Mouse (Mus musculus) spleen, postnatal 10 days (tissue): ENCODE measurements around the gene Gmeb2.

Source experiments
- DNase-seq, 2 experiments: peaks; one replicate each; pipeline ENCODE4 v3.0.0; 2021 to 2022; ENCODE audit warnings: low spot score in 2 of 2

The Gmeb2 gene

DNA sequence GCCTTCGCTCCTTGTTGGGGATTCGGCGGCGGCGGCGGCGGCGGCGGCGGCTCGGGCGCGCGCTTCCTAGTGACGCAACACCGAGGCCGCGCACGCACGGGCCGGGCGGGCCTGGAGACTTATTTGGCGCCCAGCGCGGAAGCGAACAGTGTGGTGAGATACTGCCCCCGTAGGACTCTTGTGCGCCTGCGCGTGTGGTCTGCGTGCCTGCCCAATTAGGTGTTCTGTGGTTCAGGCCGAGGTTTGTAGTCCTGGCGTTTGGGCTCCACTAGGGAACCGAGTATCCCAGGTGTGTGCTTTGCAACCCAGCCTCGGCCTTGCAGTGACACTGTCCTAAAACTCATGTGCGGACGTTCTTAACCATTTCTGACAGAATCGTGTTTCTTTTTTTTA lies at the start of gene Gmeb2:
TSS of gene Gmeb2 (minus strand) at position 78 of the 393 bp plus-strand sequence.
- peak; percentile 84 to 95 for DNase-seq

DNA sequence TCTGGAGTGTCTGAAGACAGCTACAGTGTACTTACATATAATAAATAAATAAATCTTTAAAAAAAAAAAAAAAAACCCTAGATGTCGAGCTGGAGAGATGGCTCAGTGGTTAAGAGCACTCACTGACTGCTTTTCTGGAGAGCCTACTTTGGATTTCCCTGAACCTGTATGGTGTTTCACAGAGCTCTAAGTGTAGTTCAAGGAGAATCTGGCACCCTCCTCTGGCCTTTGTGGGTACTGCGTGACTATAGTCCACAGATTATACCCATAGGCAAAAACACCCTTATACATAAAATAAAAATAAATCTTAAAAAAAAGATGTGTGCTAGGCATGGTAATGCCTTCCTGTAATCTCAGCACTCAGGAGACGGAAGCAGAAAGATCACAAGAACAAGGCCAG lies 46.2 kb upstream of the Gmeb2 start:
- peak; percentile 62 to 82 for DNase-seq

DNA sequence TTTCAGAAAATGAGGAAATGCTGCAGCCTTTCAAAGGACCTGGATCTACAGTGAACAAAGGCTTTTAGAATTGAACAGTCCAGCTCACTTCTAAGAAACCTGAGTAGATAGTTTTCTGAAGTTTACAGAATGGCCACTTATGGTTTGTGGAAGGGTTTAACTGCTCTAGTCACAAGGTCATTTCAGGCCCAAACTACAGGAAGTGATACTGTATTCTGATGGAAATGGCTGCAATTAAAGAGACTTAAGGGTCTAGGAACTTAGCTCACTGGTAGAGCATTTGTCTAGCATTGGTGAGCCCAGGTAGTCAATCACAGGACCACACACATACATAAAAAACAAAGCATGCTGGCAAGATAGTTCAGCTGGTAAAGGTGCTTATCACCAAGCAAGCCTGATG lies 44.7 kb upstream of the Gmeb2 start:
- DNase-seq = no peak

DNA sequence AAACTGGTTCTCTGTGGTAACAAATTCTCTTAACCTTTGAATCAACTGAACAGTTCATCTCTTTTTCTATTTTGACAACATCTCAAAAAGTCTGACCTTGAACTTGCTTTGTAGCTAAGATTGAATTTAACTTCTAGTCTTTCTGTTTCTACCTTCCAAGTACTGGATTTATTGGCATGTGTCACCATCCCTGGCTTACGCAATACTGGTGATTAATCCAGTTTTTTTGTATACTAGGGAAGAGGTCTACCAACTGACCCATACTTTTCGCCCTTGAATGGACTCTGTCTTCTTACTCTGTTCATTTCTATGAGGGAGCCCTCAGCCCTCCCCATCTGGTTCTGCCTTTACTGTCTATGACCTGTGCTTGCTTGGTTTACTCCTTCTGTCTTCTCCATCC lies 38.3 kb upstream of the Gmeb2 start:
- DNase-seq = no peak

DNA sequence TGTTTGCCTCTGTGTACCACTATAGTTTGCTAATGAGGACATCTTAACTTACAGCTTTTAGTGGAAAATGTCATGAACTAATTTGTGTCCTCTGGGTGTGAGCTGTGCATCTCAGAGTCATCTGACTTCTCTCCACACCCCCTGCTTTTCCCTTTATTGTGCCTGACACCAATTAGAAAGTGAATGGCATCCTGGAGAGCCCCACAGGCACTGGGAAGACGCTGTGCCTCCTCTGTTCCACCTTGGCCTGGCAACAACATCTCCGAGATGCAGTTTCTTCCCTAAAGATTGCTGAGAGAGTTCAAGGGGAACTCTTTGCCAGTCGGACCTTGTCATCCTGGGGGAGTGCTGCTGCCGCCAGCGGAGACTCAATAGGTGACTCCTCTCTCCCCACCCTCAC lies 34.3 kb upstream of the Gmeb2 start:
- DNase-seq = no peak

DNA sequence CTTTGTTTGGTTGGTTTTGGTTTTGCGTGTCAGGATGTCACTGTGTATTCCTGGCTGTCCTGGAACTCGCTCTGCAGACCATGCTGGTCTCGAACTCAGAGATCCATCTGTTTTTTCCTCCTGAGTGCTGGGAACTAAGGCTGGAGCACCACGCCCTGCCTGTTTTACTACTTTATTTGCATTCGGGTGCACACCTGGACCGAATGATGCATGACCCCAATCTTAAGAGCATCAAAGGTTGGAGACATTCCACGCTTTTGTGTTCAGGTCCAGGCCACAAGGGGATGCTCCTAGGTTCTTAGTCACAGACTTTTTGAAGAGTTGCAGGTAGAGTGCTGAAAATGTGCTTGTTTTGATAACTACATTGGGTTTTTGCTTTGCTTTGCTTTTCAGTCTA lies 32.3 kb upstream of the Gmeb2 start:
- no peak for DNase-seq

DNA sequence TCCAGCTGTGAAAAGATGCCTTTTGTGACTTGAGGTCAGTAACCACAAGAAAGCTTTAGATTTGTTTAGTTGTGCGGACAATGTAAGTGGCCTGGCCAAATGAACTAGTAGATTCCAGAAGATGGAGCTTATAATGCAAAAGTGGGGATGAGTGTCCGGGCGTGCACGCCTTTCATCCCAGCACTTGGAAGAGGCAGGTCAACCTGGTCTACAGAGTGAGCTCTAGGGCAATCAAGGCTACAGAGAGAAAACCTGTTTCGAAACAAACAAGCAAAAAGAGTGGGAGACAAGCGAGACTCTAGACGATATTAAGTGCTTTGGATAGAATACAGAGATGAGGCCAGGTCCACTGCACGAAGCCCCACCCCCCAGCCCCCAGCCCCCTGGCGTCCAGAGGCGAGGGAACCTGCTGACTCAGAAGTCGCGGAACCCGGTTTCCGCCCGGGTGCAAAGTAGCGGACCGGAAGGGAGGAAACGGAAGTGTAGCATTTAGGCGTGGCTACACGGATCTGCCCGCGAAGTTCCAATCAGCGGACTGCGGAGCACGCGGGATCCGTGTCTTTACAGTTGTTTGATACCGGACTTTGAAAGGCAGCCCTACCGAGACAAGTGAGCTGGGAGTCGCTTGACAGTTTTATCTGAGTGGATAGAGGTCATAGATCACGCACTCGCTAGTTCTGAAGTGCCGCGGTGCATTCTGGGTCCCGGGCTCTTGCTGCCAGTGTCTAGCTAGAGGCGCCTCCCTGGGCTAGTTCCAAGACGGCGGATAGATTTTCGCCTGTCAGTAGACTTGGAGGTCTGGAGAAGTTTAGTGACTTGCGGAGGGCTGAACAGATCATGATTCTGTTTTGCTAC lies 31.6 kb upstream of the Gmeb2 start, which contains the start of gene Rtel1:
TSS of gene Rtel1 (plus strand) at position 492 of the 855 bp plus-strand sequence.
- peak; percentile 85 to 93 for DNase-seq

DNA sequence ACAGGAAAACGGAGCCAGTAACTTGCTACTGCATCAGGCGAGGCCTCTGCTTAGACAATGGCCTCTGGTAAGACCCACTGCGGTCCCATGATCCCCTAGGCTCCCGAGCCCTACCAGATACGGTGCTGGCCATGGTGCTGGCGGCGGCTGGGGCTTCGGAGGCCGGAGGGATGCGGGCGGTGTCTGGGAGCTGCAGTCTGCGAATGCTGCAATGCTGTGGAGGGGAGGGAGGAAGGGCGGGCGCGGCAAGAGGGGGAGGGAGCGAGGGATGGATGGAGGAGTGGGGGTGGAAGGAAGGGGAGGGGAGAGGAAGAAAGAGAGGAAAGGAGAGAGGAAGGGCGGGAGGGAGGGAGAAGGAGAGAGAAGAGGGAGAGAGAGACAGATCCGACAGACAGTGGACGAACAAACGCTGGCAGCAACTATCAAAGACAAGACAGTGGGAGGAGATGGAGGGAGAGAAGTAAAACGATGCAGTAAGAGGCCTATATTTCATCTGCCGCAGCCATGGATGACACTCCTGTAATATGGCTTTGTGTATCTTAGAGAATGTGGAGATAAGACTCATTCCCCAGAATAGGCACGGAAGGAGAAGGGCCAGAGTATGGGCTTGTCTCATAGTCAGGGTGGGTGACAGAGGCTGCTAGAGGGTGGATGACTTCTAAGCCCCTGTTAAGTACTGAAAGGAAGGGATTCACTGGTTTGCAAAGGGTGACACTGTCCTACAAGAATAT lies 26.4 kb upstream of the Gmeb2 start, which contains the start of gene Stmn3:
TSS of gene Stmn3 (minus strand) at position 421 of the 731 bp plus-strand sequence.
- peak in 1 of 2 experiments; percentile 57 for DNase-seq

DNA sequence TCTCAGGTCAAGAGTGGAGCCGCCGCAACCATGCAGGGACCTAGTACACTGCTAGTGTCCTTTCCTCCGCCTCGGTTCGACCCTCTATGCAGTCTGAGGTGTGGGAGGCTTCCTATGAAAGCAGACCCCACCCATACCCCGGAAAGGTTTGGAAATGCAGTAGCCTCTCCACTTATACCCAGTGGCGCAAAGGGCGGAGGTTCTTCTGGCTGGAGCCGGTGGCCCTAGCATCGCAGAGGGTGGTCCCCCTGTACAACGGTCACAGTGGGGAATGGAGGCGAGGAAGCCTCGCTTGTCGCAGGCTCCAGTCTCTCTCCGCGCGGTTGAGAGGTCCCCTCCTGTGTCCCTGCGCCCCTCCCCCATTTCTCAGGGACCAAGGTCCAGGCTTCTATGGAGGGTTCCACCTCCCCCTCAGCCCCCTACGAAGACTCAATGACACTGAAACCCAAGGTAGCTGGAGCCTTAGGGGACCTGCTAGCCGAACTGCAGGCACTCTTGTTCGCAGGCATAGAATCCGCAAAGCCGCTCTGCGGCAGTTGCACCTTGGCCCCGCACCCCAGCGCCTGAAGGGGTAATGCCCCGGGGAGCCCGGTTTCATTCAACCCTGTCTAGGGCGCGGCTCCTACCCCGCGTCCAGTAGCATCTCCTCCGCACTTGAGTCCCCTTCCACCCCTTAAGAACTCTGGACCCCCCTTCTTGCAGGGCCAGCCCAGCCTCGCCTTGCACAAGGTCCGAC lies 25.7 kb upstream of the Gmeb2 start:
- DNase-seq = no peak

DNA sequence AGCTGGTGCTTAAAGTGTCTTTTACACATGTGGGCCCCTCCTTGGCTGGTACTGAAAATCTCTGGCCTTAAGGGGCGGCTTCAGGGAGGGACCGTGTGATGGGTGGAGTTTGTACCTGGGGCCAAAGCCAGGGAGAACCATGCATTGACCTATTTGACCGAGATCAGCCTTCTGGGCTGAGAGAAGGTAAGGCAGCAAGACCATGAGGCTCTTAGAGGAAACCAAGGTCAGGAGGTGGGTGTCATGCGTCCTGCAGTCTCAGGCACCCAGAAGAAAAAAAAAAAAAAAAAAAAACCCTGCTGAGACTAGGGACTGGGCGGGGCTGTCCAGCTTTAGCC lies 25.1 kb upstream of the Gmeb2 start:
- no peak for DNase-seq

DNA sequence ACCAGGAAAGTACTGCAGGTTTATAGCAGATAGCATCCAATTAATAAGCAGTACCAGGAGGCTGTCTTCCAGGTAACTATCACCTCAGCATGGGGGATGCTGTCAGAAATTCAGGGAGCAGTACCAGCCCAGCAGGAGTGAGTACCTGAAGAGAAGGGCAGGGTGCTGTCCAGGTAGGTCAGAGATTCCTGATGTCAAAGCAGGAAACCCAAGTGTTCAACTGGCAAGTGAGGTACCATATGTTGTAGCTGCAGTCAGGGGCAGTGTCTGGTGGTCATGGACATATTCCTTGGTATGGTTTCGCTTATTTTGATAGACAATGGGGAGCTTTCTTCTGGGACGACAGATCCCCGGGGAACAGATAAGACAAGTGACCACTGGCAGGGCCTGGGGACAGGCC lies 24.6 kb upstream of the Gmeb2 start:
- no peak for DNase-seq

DNA sequence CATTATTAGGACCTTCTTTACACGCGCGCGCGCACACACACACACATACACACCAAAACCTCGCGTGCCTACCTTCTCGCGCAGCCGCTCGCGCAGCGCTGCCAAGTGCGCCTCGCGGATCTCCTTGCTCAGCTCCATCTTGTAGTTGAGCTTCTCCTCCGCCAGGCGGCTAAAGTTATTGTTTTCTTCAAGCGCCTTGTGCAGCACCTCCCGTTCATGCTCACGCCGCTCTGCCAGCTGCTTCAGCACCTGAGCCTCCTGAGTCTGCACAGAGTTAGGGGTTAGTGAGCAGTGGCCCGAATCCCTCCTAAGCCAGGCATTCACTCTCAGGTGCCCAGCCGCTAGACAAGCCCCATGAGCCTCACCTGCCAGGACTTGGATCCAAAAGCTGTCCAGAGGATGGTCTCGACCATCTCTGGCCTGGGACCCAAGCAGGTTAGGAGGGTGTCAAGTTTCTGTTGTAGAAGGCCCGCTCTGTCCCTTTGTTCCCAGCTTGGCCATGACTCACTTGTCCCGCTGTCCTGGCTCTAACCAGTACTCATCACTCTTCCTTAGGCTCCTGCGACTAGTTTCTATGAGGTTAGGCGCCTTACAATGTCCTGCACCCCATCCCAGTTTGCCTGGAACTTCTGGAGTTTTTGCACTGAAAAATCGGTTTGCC lies 19.4 kb upstream of the Gmeb2 start:
- peak in 1 of 2 experiments; percentile 74 for DNase-seq

DNA sequence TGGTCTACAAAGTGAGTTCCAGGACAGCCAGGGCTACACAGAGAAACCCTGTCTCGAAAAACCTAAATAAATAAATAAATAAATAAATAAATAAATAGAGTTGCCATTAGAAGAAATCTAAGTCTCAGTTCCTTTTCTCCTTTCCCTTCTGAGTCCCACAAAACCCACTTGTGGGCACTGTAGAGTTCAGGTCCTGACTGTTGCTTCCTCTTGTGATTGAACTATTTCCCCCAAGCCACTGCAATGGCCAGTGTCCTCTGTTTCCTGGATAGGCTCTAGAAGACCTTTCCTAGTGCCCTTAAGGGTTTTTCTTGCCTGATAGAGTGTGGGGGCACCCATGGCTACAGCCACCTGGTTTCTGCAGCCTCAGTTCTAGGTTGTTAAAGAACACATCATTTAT lies 17.1 kb upstream of the Gmeb2 start:
- DNase-seq = no peak

DNA sequence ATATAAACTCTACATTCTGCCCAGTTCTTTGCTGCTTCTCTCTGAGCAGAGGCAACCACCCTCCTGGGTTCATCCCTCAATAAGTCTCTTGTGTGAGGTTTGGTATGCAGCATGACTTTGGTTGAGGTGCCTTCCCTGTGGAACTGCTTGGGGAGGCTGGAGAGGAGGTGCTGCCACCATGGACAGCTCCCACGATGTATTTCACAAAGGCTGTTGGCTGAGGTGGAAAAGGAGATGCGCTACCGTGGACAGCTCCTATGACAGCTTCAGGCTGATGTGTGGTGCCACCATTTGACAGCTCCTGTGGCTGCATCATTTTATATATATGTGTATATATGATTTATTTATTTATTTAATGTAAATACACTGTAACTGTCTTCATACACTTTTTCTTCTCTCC lies 14.2 kb upstream of the Gmeb2 start:
- DNase-seq = peak in 1 of 2 experiments; percentile 56

DNA sequence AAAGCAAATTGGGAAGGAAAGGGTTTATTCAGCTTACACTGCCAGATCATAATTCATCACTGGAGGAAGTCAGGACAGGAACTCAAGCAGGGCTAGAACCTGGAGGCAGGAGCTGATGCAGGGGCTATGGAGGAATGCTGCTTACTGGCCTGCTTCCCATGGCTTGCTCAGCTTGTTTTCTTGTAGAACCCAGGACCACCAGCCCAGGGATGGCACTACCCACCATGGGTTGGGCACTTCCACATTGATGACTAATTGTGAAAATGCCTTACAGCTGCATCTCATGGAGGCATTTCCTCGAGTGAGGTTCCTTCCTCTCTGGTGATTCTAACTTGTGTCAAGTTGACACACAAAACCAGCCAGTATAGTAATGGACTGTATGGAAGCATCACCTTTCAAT lies 3.1 kb upstream of the Gmeb2 start:
- DNase-seq = no peak

DNA sequence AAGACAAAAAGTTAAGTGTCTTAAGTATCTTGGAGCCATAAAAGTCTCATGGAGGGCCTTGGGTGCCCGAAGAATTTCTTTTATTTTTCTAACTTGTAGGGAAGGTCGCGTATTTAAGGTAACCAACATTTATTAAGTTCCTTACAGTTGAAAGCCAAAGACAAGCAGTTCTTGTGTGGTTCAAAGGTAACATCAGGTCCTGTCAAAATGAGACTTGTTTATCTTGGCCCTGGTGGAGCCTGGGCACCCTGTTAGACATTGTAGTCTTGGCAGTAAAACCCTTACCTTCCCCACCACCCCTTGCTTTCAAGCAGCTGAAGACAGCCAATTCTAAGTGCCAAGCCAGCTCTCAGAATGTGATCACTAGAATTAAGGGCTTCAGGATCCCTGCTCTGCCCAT lies 856 bp upstream of the Gmeb2 start:
- DNase-seq = no peak

DNA sequence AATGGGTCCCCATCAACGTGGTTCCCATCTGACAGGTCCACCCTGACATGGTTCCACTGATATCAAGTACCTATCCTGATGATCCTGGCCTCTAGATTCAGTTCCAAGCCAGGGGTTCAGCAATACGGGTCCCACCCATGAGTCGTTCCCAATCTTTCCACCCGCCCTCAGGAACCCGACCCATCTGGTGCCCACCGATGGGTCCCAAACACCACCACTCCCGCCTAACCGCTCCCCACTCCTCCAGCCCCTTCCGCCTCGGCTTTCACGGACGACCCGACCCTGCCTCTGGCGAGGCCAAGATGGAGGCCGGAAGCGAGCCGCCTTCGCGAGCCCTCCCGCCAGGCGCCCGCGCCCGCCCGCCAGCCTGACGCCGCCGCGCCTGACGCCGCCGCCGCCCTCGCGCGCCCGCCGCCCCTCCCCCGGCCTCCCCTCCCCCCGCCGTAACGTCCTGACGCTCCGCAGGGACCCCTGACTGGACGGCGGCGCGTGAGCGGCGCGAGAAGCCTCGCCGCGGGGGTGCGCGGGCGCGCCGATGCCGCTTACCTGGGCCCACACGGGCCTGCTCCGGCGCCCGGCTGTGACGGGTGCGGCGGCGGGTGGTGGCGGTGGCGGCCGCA lies 387 bp downstream of the Gmeb2 start:
- DNase-seq = peak; percentile 85 to 88

DNA sequence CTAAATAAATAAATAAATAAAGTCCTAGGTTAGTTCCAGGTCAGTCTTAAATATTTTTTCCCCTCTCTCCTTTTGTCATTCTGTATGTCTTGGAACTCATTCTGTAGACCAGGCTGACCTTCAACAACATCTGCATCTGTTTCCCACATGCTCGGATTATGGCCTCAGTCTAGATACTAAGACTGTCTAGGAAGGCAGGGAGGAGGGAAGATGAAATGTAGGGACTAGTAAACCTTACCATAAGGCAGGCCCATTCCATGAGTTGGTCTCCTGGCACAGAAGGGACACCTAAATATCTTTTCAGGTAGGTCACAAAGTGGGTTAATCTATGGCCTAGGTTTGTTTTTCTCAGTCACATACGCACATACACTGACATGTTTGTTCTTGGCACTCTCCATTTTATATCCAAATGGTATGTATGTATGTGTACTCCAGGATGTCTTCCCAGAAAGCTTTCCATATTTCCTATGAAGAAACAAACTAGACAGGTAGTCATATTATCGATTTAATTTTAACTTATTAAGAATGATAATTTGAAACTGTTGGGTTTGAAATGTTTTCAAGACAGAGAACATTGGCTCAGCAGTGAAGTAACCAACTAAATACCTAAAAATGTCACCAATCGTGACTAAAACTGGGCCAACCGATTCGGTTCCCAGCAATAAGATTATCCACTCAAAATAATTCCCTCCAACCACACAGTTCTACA lies 1.1 kb downstream of the Gmeb2 start:
- no peak for DNase-seq

DNA sequence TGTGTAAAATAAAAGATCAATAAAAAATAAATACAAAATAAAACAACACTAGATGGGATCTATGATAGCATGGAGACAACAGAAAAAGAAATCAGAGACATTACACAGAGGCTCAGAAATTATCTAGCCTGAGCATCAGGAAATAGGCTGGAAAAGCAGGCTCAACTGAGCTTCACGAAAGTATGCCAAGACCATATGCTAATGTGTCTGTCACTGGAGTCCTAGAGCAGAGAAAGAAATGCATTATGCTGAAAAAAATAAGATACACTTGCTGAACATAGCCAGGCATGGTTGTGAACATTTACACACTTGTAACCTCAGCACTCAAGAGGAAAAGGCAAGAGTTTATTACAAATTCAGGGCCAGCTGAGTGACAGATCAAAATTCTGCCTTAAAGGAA lies 7.9 kb downstream of the Gmeb2 start:
- DNase-seq = no peak

DNA sequence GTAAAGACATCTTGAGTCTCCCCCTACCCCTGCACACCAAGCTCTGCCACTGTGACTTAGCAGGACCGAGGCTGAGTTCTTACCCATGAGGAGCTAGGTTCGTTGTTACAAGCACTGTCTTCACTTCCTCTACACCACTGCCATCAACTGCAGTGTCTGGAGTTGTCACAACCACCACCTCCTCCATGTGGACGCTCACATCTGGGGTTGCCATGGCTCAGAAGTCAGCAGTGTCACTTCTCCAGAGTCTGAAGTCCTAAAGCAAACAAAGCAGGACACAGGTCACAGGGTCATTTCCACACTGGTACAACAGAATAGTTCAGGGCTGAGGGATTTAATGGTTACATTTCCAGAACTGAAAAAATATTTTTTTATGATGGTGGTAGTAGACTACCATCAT lies 10.0 kb downstream of the Gmeb2 start:
- no peak for DNase-seq

DNA sequence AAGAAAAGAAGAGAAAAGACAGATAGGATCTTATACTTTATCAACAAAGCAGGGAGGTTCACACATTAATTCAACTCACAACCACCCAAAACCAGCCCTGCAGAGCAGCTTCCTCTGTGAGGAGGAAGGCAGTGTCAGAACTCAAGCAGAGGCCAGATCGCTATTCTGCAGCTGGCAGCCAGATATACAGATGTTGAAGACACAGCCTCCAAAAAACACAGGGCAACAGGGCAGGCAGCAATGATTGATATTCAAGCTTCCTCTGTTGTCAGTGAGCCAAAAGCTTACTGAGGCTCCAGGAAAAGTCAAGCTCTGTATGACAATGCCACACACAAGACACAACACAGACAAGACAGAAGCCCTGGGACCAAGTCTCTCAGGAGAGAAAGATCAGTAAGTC lies 11.1 kb downstream of the Gmeb2 start:
- no peak for DNase-seq
